ENCODE assay signal across 8 mouse cellular contexts in the genomic region with DNA sequence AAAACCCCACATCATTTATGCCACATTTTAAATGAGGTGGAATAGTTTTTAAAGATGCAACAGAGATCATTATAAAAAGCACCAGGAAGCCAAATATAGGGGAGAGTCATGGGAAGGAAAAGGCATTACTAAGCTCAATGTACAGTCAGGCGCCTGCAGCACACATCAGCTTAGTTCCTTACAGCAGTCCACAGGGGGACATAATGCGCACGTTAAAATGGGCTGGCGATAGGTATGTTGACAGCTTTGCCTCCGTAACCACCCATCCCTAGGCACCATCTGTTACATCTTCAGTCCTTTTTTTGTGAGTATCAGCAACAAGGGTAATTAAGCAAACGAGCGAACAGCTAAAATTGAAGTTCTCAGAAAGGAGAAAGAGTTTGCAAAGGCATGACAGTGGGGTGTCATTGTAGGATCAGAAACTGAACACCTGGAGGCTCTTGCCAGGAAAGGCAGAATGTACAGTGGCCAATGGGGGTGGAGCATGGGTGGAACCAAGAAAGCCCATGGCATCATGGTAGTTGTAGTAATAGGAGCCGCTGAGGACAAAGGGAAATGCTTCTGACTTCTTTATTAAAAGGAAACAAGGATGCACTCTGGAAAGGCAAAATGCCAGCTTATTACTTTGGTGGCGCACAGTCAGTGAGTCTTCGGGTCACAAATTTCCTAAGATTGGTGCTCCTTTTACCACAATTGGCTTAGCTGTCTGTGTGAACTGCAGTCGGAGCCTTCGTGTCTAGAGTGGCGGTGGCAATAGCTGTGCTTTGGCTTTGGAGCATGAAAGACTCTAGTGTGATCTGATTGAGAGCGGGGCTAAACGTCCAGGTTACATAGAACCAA.
DNase-seq lines count a peak whose midpoint lies in the region; ATAC-seq and TF ChIP-seq lines count a peak whose summit lies in the region.
"Had no signal": no experiment of that assay in that cellular context is flagged by ENCODE, and none has a peak within 500 bp of the region (broad histone marks: within the 10 kb centered on the region; RNA-seq: fewer than 3 reads in every experiment).

No protein-coding gene starts in this region.

- H3K27ac ChIP-seq in ES-E14 (ENCODE audit: insufficient read depth, low read depth, low read length, poor library complexity, severe bottlenecking): no peak overlapping the region
- no peak overlapping the region for H3K27ac ChIP-seq in cortical plate, adult 2 months (ENCODE audit: insufficient read depth, low read length)
- peak overlapping the region; percentile 69 for H3K27ac ChIP-seq in layer of hippocampus, adult 2 months
- peak overlapping the region; percentile 53 for H3K27ac ChIP-seq in midbrain, embryonic 16.5 days (ENCODE audit: low read length)
- no peak overlapping the region for H3K27ac ChIP-seq in kidney, embryonic 14.5 days (ENCODE audit: low read depth, low read length)

- 0 out of 4 replicates have a peak, but pooled peaks cover 0 to 2% of the 10 kb centered on the region in 2 experiments for H3K4me1 ChIP-seq in ES-E14 (ENCODE audit: control insufficient read depth in 2 of 2, insufficient read depth in 2 of 2, low read length in 2 of 2, poor library complexity in 1 of 2)
- H3K4me1 ChIP-seq in cortical plate, adult 2 months (ENCODE audit: control insufficient read depth, insufficient read depth, low read length): no peaks in the 10 kb centered on the region
- H3K4me1 ChIP-seq in midbrain, embryonic 16.5 days (ENCODE audit: control insufficient read depth, insufficient read depth, low read length): no peaks in the 10 kb centered on the region
- H3K4me1 ChIP-seq in kidney, embryonic 14.5 days (ENCODE audit: control insufficient read depth, insufficient read depth, low read length): no peaks in the 10 kb centered on the region

- no peak for TF ChIP-seq CTCF in cortical plate, adult 2 months (IDR thresholded peaks at IDR 0.05; ENCODE audit: extremely low read depth, insufficient read depth, low read length)
- no peak for TF ChIP-seq CTCF in layer of hippocampus, adult 2 months (conservative IDR thresholded peaks at IDR 0.05)

- H3K36me3 ChIP-seq in ES-E14 (ENCODE audit: control insufficient read depth, insufficient read depth, low read length, poor library complexity, severe bottlenecking): no peaks in the 10 kb centered on the region
- no peaks in the 10 kb centered on the region for H3K36me3 ChIP-seq in midbrain, embryonic 16.5 days (ENCODE audit: control insufficient read depth, insufficient read depth, low read length)
- H3K36me3 ChIP-seq in kidney, embryonic 14.5 days (ENCODE audit: control insufficient read depth, insufficient read depth, low read length): no peaks in the 10 kb centered on the region

- WGBS in midbrain, embryonic 16.5 days: 73% methylated on average over 15 of the region's 15 CpGs
- 84% methylated on average over 15 of the region's 15 CpGs for WGBS in kidney, embryonic 14.5 days

- H3K4me2 ChIP-seq in midbrain, embryonic 16.5 days (ENCODE audit: low read length): no peak overlapping the region
- no peak overlapping the region for H3K4me2 ChIP-seq in kidney, embryonic 14.5 days (replicated peaks; ENCODE audit: low read depth, low read length)

- peak; percentile 47 for DNase-seq in ES-E14 (ENCODE audit: low read depth, low spot score)
- DNase-seq in layer of hippocampus, adult 2 months (ENCODE audit: low spot score in 2 of 2): peak; percentile 27 to 45
- no peak for DNase-seq in spleen, adult 12 weeks (ENCODE audit: low spot score)
- DNase-seq in ovary, postnatal 10 days (ENCODE audit: low spot score): no peak
- DNase-seq: kidney, adult 2 months had no signal

- H3K9me3 ChIP-seq in ES-E14 (ENCODE audit: control insufficient read depth, insufficient read depth, low read depth, low read length): no peaks in the 10 kb centered on the region
- H3K9me3 ChIP-seq in midbrain, embryonic 16.5 days (replicated peaks; ENCODE audit: control insufficient read depth, low read length, poor library complexity, severe bottlenecking): no peaks in the 10 kb centered on the region; the same call in 1 of the 2 replicates
- no peaks in the 10 kb centered on the region for H3K9me3 ChIP-seq in kidney, embryonic 14.5 days (ENCODE audit: control insufficient read depth, low read length)

- no peak for TF ChIP-seq POLR2A in cortical plate, adult 2 months (IDR thresholded peaks at IDR 0.05; ENCODE audit: extremely low read depth, insufficient read depth, low read length)

- no peaks in the 10 kb centered on the region for H3K27me3 ChIP-seq in midbrain, embryonic 16.5 days (ENCODE audit: control insufficient read depth, insufficient read depth, low read depth, low read length)
- no peaks in the 10 kb centered on the region for H3K27me3 ChIP-seq in kidney, embryonic 14.5 days (ENCODE audit: control insufficient read depth, insufficient read depth, low read length)

- H3K9ac ChIP-seq in ES-E14 (ENCODE audit: insufficient read depth, low read depth, low read length, poor library complexity, severe bottlenecking): no peak overlapping the region
- no peak overlapping the region for H3K9ac ChIP-seq in midbrain, embryonic 16.5 days (ENCODE audit: low read depth, low read length)
- H3K9ac ChIP-seq in kidney, embryonic 14.5 days (ENCODE audit: low read depth, low read length): no peak overlapping the region

- peak overlapping the region in 1 of 2 experiments; percentile 65; a peak in 2 of 4 replicates for H3K4me3 ChIP-seq in ES-E14 (ENCODE audit: insufficient read depth in 1 of 2, low read depth in 1 of 2, low read length in 2 of 2, poor library complexity in 1 of 2, severe bottlenecking in 1 of 2)
- H3K4me3 ChIP-seq in cortical plate, adult 2 months (ENCODE audit: insufficient read depth, low read length): peak overlapping the region; percentile 20
- H3K4me3 ChIP-seq in layer of hippocampus, adult 2 months: peak overlapping the region; percentile 38
- no peak overlapping the region for H3K4me3 ChIP-seq in midbrain, embryonic 16.5 days (ENCODE audit: low read depth, low read length)
- H3K4me3 ChIP-seq in kidney, embryonic 14.5 days (ENCODE audit: low read length): no peak overlapping the region

- in situ Hi-C loops in ES-E14 (cut with MboI; ENCODE audit: low sequenced_read_pairs in 2 of 2, unreplicated experiment in 2 of 2): no loop called here

- ATAC-seq in midbrain, embryonic 16.5 days: peak; percentile 92
- ATAC-seq in kidney, embryonic 14.5 days (ENCODE audit: low FRiP score, low TSS enrichment): no peak

TF ChIP-seq in ES-E14, 5 proteins besides CTCF, POLR2A, EP300 and RAD21:
- TF ChIP-seq HCFC1 (IDR thresholded peaks at IDR 0.05; ENCODE audit: borderline replicate concordance, insufficient read depth, low read length): peak; percentile 86
- TF ChIP-seq CHD2 (IDR thresholded peaks at IDR 0.05; ENCODE audit: low read depth, low read length): no peak

Comparison
In these comparisons a context has a peak if more than half of its experiments do, and no peak if none do; other contexts are left out.
1. DNase-seq: peak in ES-E14 (single experiment) and layer of hippocampus, adult 2 months (2 of 2); none in spleen, adult 12 weeks (single experiment) and ovary, postnatal 10 days (single experiment).
2. H3K27ac ChIP-seq: peak in layer of hippocampus, adult 2 months (single experiment) and midbrain, embryonic 16.5 days (single experiment); none in ES-E14 (single experiment), cortical plate, adult 2 months (single experiment) and kidney, embryonic 14.5 days (single experiment).
3. H3K4me3 ChIP-seq: peak in cortical plate, adult 2 months (single experiment) and layer of hippocampus, adult 2 months (single experiment); none in midbrain, embryonic 16.5 days (single experiment) and kidney, embryonic 14.5 days (single experiment).